Mouse (Mus musculus): ENCODE data around the gene Kcnk13. TPM values are rescaled to one million over a fixed set of nuclear protein-coding genes. Genes with fewer than 3 reads are reported as not detected.
"Not testable (repeated sequence)": the region's sequence is repeated elsewhere in the genome, so short reads cannot be mapped to it uniquely, and the experiment has no call there.

The Kcnk13 gene
- total and polyA plus RNA-seq, 3 experiments, result 0.47 to 0.93 (median 0.69) TPM

- DNase-seq, result peak; percentile 49
Measured at GRCm38 (mm10) chr12:99965203-99966115, 1.2 kb downstream of the Kcnk13 start.

DNA sequence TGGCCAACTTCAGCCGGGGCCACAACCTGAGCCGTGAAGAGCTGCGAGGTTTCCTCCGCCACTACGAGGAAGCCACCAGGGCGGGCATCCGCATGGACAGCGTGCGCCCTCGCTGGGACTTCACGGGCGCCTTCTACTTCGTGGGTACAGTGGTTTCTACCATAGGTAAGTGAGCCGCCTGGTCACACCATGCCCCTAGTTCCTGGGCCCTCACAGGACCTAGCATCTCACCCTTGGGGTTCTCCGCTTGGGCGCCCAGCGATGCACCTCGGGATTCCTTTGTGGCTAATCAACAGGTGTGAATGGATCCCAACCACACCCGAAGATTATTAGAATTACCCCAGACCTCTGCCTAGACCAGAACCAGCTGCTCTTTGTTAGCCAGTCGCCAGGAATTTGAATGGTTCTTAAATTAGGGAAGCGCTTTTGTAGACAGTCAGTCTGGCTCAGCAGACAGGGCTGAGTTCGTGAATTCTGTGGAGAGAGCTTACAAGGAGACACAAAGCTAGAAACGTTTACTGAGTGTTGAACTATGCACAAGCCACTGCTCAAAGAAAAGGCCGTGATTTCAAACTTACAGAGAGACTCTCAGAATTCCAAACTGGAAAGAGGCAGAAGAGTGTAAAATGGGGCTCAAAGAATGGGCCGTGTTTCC is 1.9 kb downstream of the Kcnk13 start:
- DNase-seq, result no peak

- DNase-seq, result no peak
Measured at GRCm38 (mm10) chr12:99966881-99967363, 2.6 kb downstream of the Kcnk13 start.

DNA sequence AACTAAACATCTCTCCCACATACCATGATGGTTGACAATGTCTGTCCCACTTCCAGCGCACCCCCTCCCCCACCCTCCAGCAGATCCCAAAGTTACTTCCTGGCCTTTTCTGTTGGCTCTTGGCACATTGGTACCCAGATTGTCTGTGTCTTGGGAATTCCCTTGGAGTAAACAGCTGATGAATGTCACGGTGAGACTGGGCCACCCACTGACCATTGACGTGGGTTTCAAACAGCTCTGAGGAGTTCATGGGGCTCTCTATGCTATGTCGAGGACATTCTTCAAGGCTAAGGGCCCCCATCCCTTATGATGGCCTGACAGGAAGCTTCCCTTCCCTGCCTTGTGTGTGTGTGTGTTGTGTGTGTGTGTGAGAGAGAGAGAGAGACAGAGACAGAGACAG is 5.6 kb downstream of the Kcnk13 start:
- no peak for DNase-seq

GRCm38 (mm10) chr12:99971205-99971894 is 7.1 kb downstream of the Kcnk13 start:
- not testable (repeated sequence) for DNase-seq

- DNase-seq, result no peak
Measured at GRCm38 (mm10) chr12:99972825-99973224, 8.5 kb downstream of the Kcnk13 start.

- no peak for DNase-seq
Measured at GRCm38 (mm10) chr12:99973659-99974058, 9.4 kb downstream of the Kcnk13 start.

- DNase-seq, result no peak
Measured at GRCm38 (mm10) chr12:99979541-99979940, 15.2 kb downstream of the Kcnk13 start.

DNA sequence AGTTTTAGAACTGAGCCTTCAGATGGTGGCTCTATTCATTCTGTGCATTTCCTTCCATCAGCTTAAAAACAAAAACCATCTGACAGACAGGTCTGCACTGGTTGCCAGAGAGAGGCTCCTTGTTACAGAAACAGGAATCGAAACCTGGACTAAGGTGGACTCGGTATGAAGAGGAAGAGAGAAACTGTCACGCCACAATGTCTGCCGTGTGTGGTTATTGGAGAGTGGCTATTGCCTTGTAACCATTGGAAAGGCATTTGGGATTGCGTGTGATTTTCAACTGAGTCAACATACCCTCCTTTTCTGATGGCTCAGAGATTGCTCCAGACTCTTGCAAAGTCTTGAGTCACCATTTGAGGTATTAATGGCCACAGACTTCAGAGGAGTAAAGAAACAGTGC is 22.5 kb downstream of the Kcnk13 start:
- no peak for DNase-seq

DNA sequence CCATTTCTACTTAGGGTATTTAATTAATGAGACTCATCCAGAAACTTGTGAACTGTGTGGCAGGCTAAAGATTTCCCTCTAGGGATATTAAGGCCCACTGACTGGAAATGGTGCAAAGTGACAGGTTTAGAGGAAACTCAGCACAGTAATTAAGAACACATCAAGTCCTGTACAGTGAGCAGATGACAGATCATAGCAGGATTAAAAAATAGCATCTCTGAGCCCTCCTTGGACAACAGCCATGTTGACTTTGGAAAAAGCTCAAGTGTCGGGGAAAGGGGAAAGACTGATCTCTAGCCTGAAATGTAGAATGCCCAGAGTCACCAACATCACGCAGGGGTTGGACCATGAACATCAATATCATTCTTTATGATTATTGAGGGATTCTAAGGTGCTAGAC is 23.8 kb downstream of the Kcnk13 start:
- peak; percentile 28 for DNase-seq

DNA sequence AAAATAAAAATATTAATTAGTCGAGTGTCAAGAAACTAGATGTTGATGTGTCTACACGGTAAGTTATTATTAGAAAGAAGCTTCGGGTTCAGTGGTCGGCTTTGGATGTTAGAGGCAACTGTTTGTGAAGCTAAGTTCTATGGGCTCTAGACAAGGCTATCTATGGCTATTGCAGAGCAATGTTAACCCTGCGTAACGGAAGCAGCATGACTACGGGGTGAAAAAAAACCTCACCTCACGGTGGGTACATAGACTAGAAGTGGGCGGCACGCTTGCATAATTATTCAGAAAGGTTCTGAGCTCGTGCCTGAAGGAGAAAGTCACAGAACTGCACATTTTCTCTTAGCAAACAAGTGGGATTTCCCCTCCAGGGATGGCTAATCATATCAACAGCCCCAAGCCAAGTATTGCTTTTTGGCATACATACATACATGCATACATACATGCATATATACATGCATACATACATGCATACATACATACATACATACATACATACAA is 28.1 kb downstream of the Kcnk13 start:
- DNase-seq, result no peak

- no peak for DNase-seq
Measured at GRCm38 (mm10) chr12:99993146-99993890, 29.0 kb downstream of the Kcnk13 start.

- DNase-seq, result no peak
Measured at GRCm38 (mm10) chr12:99995951-99996350, 31.7 kb downstream of the Kcnk13 start.

- DNase-seq, result no peak
Measured at GRCm38 (mm10) chr12:99999726-100000125, 35.4 kb downstream of the Kcnk13 start.

DNA sequence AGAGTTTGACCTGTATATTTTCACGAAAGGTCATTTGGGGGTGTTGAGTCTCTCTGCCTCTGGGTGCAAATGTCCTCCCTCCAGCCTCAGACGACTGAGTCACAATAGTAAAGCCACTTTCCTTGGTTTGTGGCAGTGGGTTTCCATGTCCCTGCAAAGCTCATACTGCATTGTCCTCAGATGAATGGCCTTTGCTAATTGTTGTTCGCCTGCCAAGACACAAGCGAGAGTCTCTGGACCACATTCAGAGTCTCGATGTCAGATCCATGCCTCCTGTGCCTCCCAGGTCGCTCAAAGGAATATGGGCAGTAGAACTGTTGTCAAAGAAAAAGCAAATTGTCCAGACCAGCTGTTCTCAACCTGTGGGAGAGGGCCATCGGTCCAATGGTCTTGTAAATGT is 36.1 kb downstream of the Kcnk13 start:
- DNase-seq, result no peak

DNA sequence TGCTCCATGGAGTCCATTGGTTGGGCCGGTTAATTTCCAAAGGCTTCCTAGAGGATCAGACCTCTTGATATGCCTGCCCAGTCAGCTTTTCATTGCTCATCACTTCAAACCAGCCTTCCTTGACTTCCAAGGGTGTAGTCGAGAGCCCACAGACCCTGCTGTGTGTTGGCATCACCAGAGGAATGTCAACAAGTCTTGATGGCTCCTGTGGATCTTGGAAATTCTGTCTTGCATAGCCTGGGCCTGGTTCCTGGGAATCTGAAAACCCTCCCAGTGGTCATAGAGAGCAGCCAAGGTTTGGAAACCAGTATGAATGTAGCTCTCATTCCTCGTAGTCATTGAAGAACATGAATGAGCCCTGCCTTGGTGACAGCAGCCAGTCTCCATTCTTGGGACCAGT is 36.9 kb downstream of the Kcnk13 start:
- DNase-seq, result no peak

GRCm38 (mm10) chr12:100001910-100002309 is 37.6 kb downstream of the Kcnk13 start:
- no peak for DNase-seq

- DNase-seq, result no peak
Measured at GRCm38 (mm10) chr12:100002914-100003587, 38.8 kb downstream of the Kcnk13 start.

DNA sequence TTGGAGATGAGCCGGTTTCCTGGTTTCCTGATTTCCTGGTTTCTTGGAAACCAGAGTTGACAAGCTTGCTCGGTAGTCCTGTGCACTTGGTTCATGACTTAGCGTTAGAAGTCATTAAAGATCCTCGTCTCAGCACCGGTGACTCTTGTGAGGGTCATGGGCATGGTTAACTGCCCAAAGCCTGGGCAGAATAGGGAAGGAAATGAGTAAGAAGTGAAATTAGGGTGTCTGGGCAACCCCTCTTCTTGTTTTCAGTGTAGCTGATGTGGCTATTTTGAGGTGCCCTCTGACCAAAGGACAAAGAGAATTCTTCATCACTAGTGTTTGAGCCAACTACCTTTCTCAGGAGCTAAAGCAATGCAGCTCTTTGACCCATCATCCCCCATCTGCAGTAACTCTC is 41.0 kb downstream of the Kcnk13 start:
- DNase-seq, result no peak

DNA sequence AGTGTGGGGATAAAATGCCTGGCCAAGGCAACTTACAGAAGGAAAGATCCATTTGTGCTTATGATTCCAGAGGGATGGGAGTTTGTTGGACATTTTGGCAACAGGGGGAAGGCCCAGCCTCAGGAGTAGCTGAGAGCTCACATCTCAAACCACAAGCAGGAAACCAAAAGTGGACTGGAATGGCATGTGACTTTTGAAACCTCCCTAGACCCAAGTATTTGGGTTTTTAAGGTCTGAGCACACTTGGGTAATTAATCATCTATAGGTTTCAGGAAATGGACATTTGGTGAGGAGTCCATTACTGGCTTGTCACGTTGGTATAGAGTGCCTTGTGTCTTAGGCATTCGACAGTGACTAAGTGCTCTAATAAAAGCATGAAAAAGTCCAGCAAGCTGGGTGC is 42.4 kb downstream of the Kcnk13 start:
- no peak for DNase-seq

DNA sequence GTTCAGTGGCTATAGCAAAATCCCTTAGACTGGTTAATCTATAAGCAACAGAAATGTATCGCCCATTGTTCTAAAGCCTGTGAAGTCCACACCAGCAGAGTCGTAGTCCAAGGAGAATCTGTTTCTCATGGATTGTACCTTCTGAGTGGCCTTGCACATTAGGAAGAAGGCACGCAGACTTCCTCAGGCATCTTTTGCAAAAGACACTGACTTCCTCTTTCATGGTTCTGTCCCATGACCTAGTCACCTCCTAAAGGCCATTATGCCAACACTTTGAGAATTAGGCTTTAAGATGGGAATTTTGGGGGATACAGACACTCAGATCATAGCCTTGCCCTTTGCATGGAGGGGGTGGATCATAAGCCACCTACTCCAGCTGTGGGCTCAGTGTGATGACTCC is 48.5 kb downstream of the Kcnk13 start:
- DNase-seq, result no peak
